Mouse (Mus musculus): ENCODE measurements around the gene Apol7c.

DNA sequence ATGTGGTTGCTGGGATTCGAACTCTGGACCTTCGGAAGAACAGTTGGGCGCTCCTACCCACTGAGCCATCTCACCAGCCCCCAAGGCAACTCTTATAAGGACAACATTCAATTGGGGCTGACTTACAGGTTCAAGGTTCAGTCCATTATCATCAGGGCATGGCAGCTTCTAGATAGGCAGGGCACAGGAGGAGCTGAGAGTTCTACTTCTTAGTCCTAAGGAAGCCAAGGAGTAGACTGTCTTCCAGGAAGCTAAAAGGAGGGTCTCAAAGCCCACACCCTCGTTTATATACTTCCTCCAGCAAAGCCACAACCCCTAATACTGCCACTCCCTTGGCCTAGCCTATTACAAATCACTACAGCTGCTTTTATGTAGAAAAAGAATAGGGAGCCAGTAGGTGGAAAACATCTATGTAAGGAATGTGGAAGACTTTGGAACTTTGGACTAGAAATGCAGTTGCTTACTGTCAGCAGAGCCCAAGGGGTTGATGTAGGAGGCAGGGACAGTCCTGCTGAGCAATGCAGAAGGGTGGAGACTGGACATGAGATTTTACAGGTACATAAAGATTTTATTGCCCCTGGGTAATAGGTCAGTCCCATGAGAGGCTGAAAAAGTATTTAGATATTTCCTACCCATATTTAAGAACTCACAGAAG is 50.8 kb downstream of the Apol7c start:
- TF ChIP-seq POLR2A (IDR thresholded peaks at IDR 0.05; ENCODE audit: extremely low read depth, insufficient read depth, low read length) (no peak), CTCF (IDR thresholded peaks at IDR 0.05; ENCODE audit: extremely low read depth, insufficient read depth, low read length) (no peak)

Data from cortical plate, adult 2 months (tissue).